Mouse (Mus musculus) heart, postnatal 0 days (tissue): ENCODE measurements at regions not wholly inside any gene's neighbourhood (a gene's known extent, or its start where the extent isn't known, plus 50 kb on each side); places are given as distances from the start of the nearest gene placed in this dataset.

ENCODE experiments used
- ATAC-seq: fragments of 200-750 bp; cut with Nextera tagmentation; 2 replicates; pipeline ENCODE4 v1.8.0; 2017; ENCODE audit warnings: low read depth, moderate number of reproducible peaks, moderate library complexity; ENCODE audit not compliant: insufficient read depth
- DNase-seq: peaks from one replicate; pipeline ENCODE4 v3.0.0-alpha.2; 2016; ENCODE audit warnings: low spot score
- H3K27ac ChIP-seq: fragments of 300-500 bp; sonication (generic); 2 replicates; pipeline ENCODE4 v1.5.1; 2014; ENCODE audit warnings: low read depth, mild to moderate bottlenecking
- H3K27me3 ChIP-seq: fragments of 300-500 bp; sonication (generic); 2 replicates; pipeline ENCODE4 v1.6.1; 2014; ENCODE audit warnings: low read length, mixed read lengths; ENCODE audit not compliant: control insufficient read depth, insufficient read depth
- H3K36me3 ChIP-seq: fragments of 300-500 bp; sonication (generic); replicated peaks from 2 replicates; pipeline ENCODE4 v1.6.1; 2014; ENCODE audit warnings: low read length, mixed read lengths; ENCODE audit not compliant: control insufficient read depth, insufficient read depth
- H3K4me1 ChIP-seq: fragments of 300-500 bp; sonication (generic); 2 replicates; pipeline ENCODE4 v1.6.1; 2014; ENCODE audit warnings: antibody characterized with exemption; ENCODE audit not compliant: control insufficient read depth, insufficient read depth
- H3K4me2 ChIP-seq: fragments of 300-500 bp; sonication (generic); 2 replicates; pipeline ENCODE4 v1.6.1; 2014; ENCODE audit warnings: low read depth, mild to moderate bottlenecking, low read length, moderate library complexity
- H3K4me3 ChIP-seq: fragments of 300-500 bp; sonication (generic); 2 replicates; pipeline ENCODE4 v1.5.1; 2014; ENCODE audit warnings: low read depth, low read length
- H3K9ac ChIP-seq: fragments of 300-500 bp; sonication (generic); replicated peaks from 2 replicates; pipeline ENCODE4 v1.6.1; 2014; ENCODE audit warnings: low read depth, low read length, mixed read lengths
- H3K9me3 ChIP-seq: fragments of 300-500 bp; sonication (generic); replicated peaks from 2 replicates; pipeline ENCODE4 v1.6.1; 2016; ENCODE audit warnings: low read length; ENCODE audit not compliant: control insufficient read depth
- CTCF ChIP-seq: IDR thresholded peaks from 2 replicates; pipeline ENCODE4 v1.5.1; 2016; ENCODE audit warnings: antibody characterized with exemption, control low read depth, low read depth
- EP300 ChIP-seq: IDR thresholded peaks from 2 replicates; pipeline ENCODE4 v1.6.1; 2016; ENCODE audit warnings: antibody characterized with exemption, low read depth
- WGBS: fragments of 180-500 bp; shearing (Covaris S2); extraction: QIAGEN DNeasy Blood & Tissue Kit; methylation state at CpG from one replicate; pipeline ENCODE4 v1.1.7; 2014; 5-methylcytosine and 5-hydroxymethylcytosine counted together

DNA sequence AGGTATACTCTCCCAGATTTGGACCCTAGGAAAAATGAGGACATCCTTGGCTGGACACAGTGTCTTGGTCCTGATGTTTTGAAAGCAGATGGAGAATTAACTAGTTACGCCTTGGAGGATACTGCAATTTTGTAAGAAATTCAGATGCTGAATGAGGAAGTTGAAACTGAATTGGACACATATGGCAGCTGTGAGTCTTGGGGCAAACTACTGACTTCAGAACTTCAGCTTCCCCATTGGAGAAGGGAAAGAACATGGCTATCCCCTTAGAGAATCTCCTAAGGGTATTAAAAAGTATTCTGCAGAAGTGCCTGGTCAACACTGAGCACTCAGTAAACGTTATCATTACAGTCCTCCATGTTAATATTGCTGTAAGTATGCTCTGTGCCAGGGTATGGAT, 283.9 kb downstream of the Maf start:
- no peak for DNase-seq

GRCm38 (mm10) chr8:115423056-115423455, 284.5 kb downstream of the Maf start:
- no peak for TF ChIP-seq CTCF
- no peak for TF ChIP-seq EP300
- 73% methylated on average over 5 of the region's 5 CpGs for whole genome bisulfite sequencing

More for the DNA sequence above, 283.9 kb downstream of the Maf start:
- no peak overlapping the region for H3K4me2 ChIP-seq
- WGBS, result 65% methylated on average over 2 of the region's 2 CpGs
- no peak for ATAC-seq
- no peak overlapping the region for H3K27ac ChIP-seq
- H3K27me3 ChIP-seq, result no peaks in the 10 kb centered on the region
- no peaks in the 10 kb centered on the region for H3K4me1 ChIP-seq
- no peak overlapping the region for H3K4me3 ChIP-seq
- no peaks in the 10 kb centered on the region for H3K9me3 ChIP-seq
- H3K36me3 ChIP-seq, result no peaks in the 10 kb centered on the region
- no peak overlapping the region for H3K9ac ChIP-seq
- TF ChIP-seq CTCF (no peak), EP300 (no peak)

GRCm38 (mm10) chr8:115420536-115420935, 287.1 kb downstream of the Maf start:
- H3K4me2 ChIP-seq, result no peak overlapping the region
- ATAC-seq (no peak), DNase-seq (no peak)
- H3K36me3 ChIP-seq, result no peaks in the 10 kb centered on the region
- 63% methylated on average over 3 of the region's 3 CpGs for WGBS
- no peak overlapping the region for H3K4me3 ChIP-seq
- H3K27me3 ChIP-seq, result no peaks in the 10 kb centered on the region
- no peak overlapping the region for H3K9ac ChIP-seq
- H3K27ac ChIP-seq, result no peak overlapping the region
- H3K4me1 ChIP-seq, result no peaks in the 10 kb centered on the region
- TF ChIP-seq EP300 (no peak), CTCF (no peak)
- no peaks in the 10 kb centered on the region for H3K9me3 ChIP-seq

More at GRCm38 (mm10) chr8:115423056-115423455, 284.5 kb downstream of the Maf start:
- Histone ChIP-seq H3K9ac (no peak overlapping the region), H3K27ac (no peak overlapping the region), H3K9me3 (no peaks in the 10 kb centered on the region), H3K4me2 (no peak overlapping the region), H3K27me3 (no peaks in the 10 kb centered on the region), H3K4me1 (no peaks in the 10 kb centered on the region), H3K36me3 (no peaks in the 10 kb centered on the region), H3K4me3 (no peak overlapping the region)
- ATAC-seq (no peak), DNase-seq (no peak)

DNA sequence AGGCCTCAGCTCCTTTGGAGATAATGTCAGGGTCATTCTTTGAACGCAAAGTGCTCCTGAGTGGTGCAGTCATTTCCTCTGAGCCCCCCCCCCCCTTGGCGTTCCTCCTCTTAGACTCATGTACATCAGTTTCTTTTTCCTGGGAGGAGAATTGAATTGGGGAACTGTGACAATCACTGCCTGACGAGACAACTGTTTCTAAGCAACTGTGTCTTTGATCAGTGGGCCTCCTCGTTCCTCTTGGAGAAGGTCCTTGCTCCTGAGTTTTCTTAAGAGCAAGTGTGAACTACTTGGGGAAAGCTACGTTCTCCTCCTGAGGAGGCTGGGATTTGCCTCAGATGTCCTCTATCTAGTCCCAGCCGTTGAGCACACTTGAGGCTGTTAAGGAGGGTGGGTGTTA, 287.5 kb downstream of the Maf start:
- no peak for ATAC-seq
- no peak overlapping the region for H3K27ac ChIP-seq
- H3K4me3 ChIP-seq, result no peak overlapping the region
- no peaks in the 10 kb centered on the region for H3K4me1 ChIP-seq
- no peaks in the 10 kb centered on the region for H3K9me3 ChIP-seq
- H3K9ac ChIP-seq, result no peak overlapping the region
- no peaks in the 10 kb centered on the region for H3K27me3 ChIP-seq
- TF ChIP-seq CTCF (no peak), EP300 (no peak)
- WGBS, result 59% methylated on average over 6 of the region's 6 CpGs
- no peak for DNase-seq
- H3K36me3 ChIP-seq, result no peaks in the 10 kb centered on the region
- no peak overlapping the region for H3K4me2 ChIP-seq

DNA sequence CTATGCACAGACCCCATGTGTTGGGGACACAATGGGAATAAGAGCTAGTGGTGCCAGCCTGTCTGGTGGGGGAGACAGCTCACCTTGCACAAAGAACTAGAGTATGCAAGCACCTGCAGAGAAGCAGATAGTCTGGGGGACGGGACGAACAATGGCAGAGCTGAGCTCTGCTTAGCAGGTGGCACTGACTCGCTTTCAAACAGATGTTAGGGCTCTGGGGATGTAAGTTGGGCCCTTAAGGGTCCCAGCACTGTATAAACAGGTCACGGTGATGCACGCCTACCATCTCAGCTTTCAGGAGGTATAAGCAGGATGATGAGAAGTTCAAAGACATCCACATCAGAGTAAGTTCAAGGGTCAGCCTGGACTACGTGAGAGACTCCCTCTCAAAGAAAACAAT, 289.5 kb downstream of the Maf start:
- no peak for ATAC-seq
- no peaks in the 10 kb centered on the region for H3K4me1 ChIP-seq
- 68% methylated on average over 6 of the region's 6 CpGs for WGBS

DNA sequence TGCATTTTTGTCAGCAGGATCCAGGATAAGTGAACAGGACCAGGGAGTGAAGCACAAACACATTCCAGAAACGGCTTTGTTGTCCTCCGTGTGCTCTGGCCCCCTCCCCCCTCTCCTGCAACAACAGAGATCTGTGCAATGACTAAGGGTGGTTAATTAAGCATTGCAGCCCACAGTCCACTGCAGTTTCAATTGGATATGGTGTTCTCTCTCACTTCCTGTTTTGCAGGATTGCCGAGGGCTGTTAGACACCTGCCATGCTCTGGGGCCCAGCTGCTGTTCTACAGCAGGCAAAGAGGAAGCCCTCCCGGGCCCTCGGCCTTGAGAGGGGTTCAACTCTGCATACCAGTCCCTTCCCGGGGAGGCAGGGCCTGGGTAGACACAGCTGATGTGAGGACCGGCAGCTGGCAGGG, 293.5 kb downstream of the Maf start:
- no peaks in the 10 kb centered on the region for H3K36me3 ChIP-seq
- H3K9me3 ChIP-seq, result no peaks in the 10 kb centered on the region
- no peak for DNase-seq
- H3K4me2 ChIP-seq, result no peak overlapping the region
- TF ChIP-seq EP300, result no peak
- no peak for TF ChIP-seq CTCF
- H3K27ac ChIP-seq, result no peak overlapping the region
- no peaks in the 10 kb centered on the region for H3K4me1 ChIP-seq
- 14% methylated on average over 7 of the region's 7 CpGs for WGBS
- H3K27me3 ChIP-seq, result no peaks in the 10 kb centered on the region
- no peak for ATAC-seq
- no peak overlapping the region for H3K4me3 ChIP-seq
- H3K9ac ChIP-seq, result no peak overlapping the region

More for the DNA sequence above, 289.5 kb downstream of the Maf start:
- Histone ChIP-seq H3K36me3 (no peaks in the 10 kb centered on the region), H3K9me3 (no peaks in the 10 kb centered on the region), H3K9ac (no peak overlapping the region), H3K4me3 (no peak overlapping the region), H3K27me3 (no peaks in the 10 kb centered on the region), H3K4me2 (no peak overlapping the region), H3K27ac (no peak overlapping the region)
- no peak for DNase-seq
- TF ChIP-seq CTCF (no peak), EP300 (no peak)
